Mouse (Mus musculus) myocyte (in vitro differentiated cells): ENCODE results near the gene Serinc5. TPM values are rescaled to one million over a fixed set of nuclear protein-coding genes. Genes with fewer than 3 reads are reported as not detected.

Experiments
- H3K27me3 ChIP-seq: one replicate; pipeline ENCODE4 v1.6.1; 2011; ENCODE audit not compliant: control insufficient read depth, insufficient read depth, insufficient read length
- H3K36me3 ChIP-seq: one replicate; pipeline ENCODE4 v1.6.1; 2011; ENCODE audit not compliant: control insufficient read depth, insufficient read depth
- H3K4me2 ChIP-seq: one replicate; pipeline ENCODE4 v1.6.1; 2011; ENCODE audit warnings: low read depth, control low read depth
- H3K4me3 ChIP-seq: one replicate; pipeline ENCODE4 v1.5.1; 2011; ENCODE audit warnings: mild to moderate bottlenecking, control low read depth, moderate library complexity
- H3K79me2 ChIP-seq: one replicate; pipeline ENCODE4 v1.6.1; 2011; ENCODE audit not compliant: control insufficient read depth, insufficient read depth
- H3ac ChIP-seq: one replicate; pipeline ENCODE4 v1.6.1; 2011; ENCODE audit not compliant: control insufficient read depth, insufficient read length
- CEBPB ChIP-seq: IDR thresholded peaks from 2 replicates; pipeline ENCODE4 v1.6.1; 2011; ENCODE audit warnings: mild to moderate bottlenecking, moderate library complexity; ENCODE audit not compliant: poor library complexity, insufficient read depth, severe bottlenecking
- E2F4 ChIP-seq: IDR thresholded peaks from one replicate; pipeline ENCODE4 v1.6.1; 2011; ENCODE audit warnings: mild to moderate bottlenecking, control low read depth, moderate library complexity; ENCODE audit not compliant: insufficient read depth
- MAX ChIP-seq: IDR thresholded peaks from one replicate; pipeline ENCODE4 v1.6.1; 2011; ENCODE audit warnings: low read depth, mild to moderate bottlenecking, control low read depth
- MYOD1 ChIP-seq, 3 experiments: IDR thresholded peaks; one replicate each; pipeline ENCODE4 v1.6.1; 2011; ENCODE audit warnings: control low read depth in 2 of 3, low read depth in 2 of 3, mild to moderate bottlenecking in 2 of 3, moderate library complexity in 1 of 3; ENCODE audit not compliant: insufficient read length in 2 of 3, control insufficient read depth in 1 of 3
- MYOG ChIP-seq, 3 experiments: IDR thresholded peaks; one replicate each; pipeline ENCODE4 v1.6.1; 2011; ENCODE audit warnings: control low read depth in 2 of 3, low read depth in 2 of 3, mild to moderate bottlenecking in 2 of 3; ENCODE audit not compliant: insufficient read length in 2 of 3, control insufficient read depth in 1 of 3, insufficient read depth in 1 of 3
- POLR2A ChIP-seq: IDR thresholded peaks from one replicate; pipeline ENCODE4 v1.6.1; 2011; ENCODE audit warnings: low read depth, mild to moderate bottlenecking, control low read depth, moderate library complexity; ENCODE audit not compliant: insufficient read length
- POLR2AphosphoS2 ChIP-seq: IDR thresholded peaks from one replicate; pipeline ENCODE4 v1.6.1; 2011; ENCODE audit warnings: low read depth, control low read depth; ENCODE audit not compliant: insufficient read length
- REST ChIP-seq: IDR thresholded peaks from one replicate; pipeline ENCODE4 v1.6.1; 2011; ENCODE audit warnings: mild to moderate bottlenecking, control low read depth, moderate library complexity; ENCODE audit not compliant: insufficient read depth, insufficient read length
- SRF ChIP-seq: IDR thresholded peaks from one replicate; pipeline ENCODE4 v1.6.1; 2011; ENCODE audit warnings: low read depth; ENCODE audit not compliant: control insufficient read depth, insufficient read length
- TCF12 ChIP-seq: IDR thresholded peaks from one replicate; pipeline ENCODE4 v1.6.1; 2011; ENCODE audit warnings: mild to moderate bottlenecking, control low read depth; ENCODE audit not compliant: poor library complexity, insufficient read depth, severe bottlenecking
- TCF3 ChIP-seq: IDR thresholded peaks from one replicate; pipeline ENCODE4 v1.6.1; 2011; ENCODE audit warnings: low read depth, control low read depth; ENCODE audit not compliant: insufficient read length
- USF1 ChIP-seq: IDR thresholded peaks from one replicate; pipeline ENCODE4 v1.6.1; 2011; ENCODE audit warnings: low read depth, mild to moderate bottlenecking, control low read depth, moderate library complexity
- polyA plus RNA-seq: library from polyadenylated mRNA; unstranded; fragments of >200 nt; fragmentation: generic; extraction: Trizol; gene quantifications from one replicate; pipeline ENCODE4 v1.2.1, GENCODE M21; 2012; ENCODE audit warnings: missing spikeins

Serinc5 gene
- polyA plus RNA-seq, 1 experiment, result 5.4 TPM

- Histone ChIP-seq H3K4me2 (no peak overlapping the region), H3K4me3 (no peak overlapping the region), H3K79me2 (no peaks in the 10 kb centered on the region), H3K36me3 (no peaks in the 10 kb centered on the region), H3ac (no peak overlapping the region), H3K27me3 (no peaks in the 10 kb centered on the region)
- TF ChIP-seq E2F4 (no peak), SRF (no peak), MYOD1 (IDR thresholded peaks at IDR 0.05; ENCODE audit: control insufficient read depth in 1 of 3, insufficient read length in 2 of 3, low read depth in 2 of 3) (no peak), MYOG (IDR thresholded peaks at IDR 0.05; ENCODE audit: control insufficient read depth in 1 of 3, insufficient read depth in 1 of 3, insufficient read length in 2 of 3, low read depth in 2 of 3) (no peak), CEBPB (no peak), TCF12 (no peak), USF1 (no peak), REST (no peak), TCF3 (no peak), POLR2A (no peak), MAX (no peak), POLR2AphosphoS2 (no peak)
Measured at GRCm38 (mm10) chr13:92644753-92645152, 33.9 kb downstream of the Serinc5 start.

- TF ChIP-seq USF1, result no peak
- no peak overlapping the region for H3K4me2 ChIP-seq
- no peaks in the 10 kb centered on the region for H3K36me3 ChIP-seq
- H3ac ChIP-seq, result no peak overlapping the region
- no peak overlapping the region for H3K4me3 ChIP-seq
- H3K79me2 ChIP-seq, result no peaks in the 10 kb centered on the region
- H3K27me3 ChIP-seq, result no peaks in the 10 kb centered on the region
Measured at GRCm38 (mm10) chr13:92647695-92648094, 36.8 kb downstream of the Serinc5 start.

GRCm38 (mm10) chr13:92649111-92649510 lies 38.2 kb downstream of the Serinc5 start:
- Histone ChIP-seq H3K79me2 (no peaks in the 10 kb centered on the region), H3K36me3 (no peaks in the 10 kb centered on the region), H3K4me3 (no peak overlapping the region), H3ac (no peak overlapping the region), H3K4me2 (no peak overlapping the region), H3K27me3 (no peaks in the 10 kb centered on the region)
- TF ChIP-seq POLR2AphosphoS2 (no peak), USF1 (no peak), MYOG (IDR thresholded peaks at IDR 0.05; ENCODE audit: control insufficient read depth in 1 of 3, insufficient read depth in 1 of 3, insufficient read length in 2 of 3, low read depth in 2 of 3) (no peak), MYOD1 (IDR thresholded peaks at IDR 0.05; ENCODE audit: control insufficient read depth in 1 of 3, insufficient read length in 2 of 3, low read depth in 2 of 3) (no peak), REST (no peak), MAX (no peak), POLR2A (no peak), TCF3 (no peak), TCF12 (no peak), SRF (no peak), CEBPB (no peak), E2F4 (no peak)

- Histone ChIP-seq H3K4me2 (no peak overlapping the region), H3K79me2 (no peaks in the 10 kb centered on the region), H3K36me3 (no peaks in the 10 kb centered on the region), H3K4me3 (no peak overlapping the region), H3ac (no peak overlapping the region), H3K27me3 (no peaks in the 10 kb centered on the region)
- no peak for TF ChIP-seq USF1
- TF ChIP-seq MYOG (IDR thresholded peaks at IDR 0.05; ENCODE audit: control insufficient read depth in 1 of 3, insufficient read depth in 1 of 3, insufficient read length in 2 of 3, low read depth in 2 of 3), result no peak
- no peak for TF ChIP-seq TCF3
- TF ChIP-seq SRF, result no peak
- TF ChIP-seq POLR2A, result no peak
- no peak for TF ChIP-seq MYOD1 (IDR thresholded peaks at IDR 0.05; ENCODE audit: control insufficient read depth in 1 of 3, insufficient read length in 2 of 3, low read depth in 2 of 3)
- TF ChIP-seq POLR2AphosphoS2, result no peak
- no peak for TF ChIP-seq MAX
- no peak for TF ChIP-seq E2F4
- no peak for TF ChIP-seq TCF12
- TF ChIP-seq REST, result no peak
- no peak for TF ChIP-seq CEBPB
Measured at GRCm38 (mm10) chr13:92650956-92651355, 40.1 kb downstream of the Serinc5 start.

GRCm38 (mm10) chr13:92652498-92652897 lies 41.6 kb downstream of the Serinc5 start:
- TF ChIP-seq REST (no peak), USF1 (no peak), MAX (no peak), TCF12 (no peak), POLR2A (no peak), TCF3 (no peak), POLR2AphosphoS2 (no peak), E2F4 (no peak), MYOG (IDR thresholded peaks at IDR 0.05; ENCODE audit: control insufficient read depth in 1 of 3, insufficient read depth in 1 of 3, insufficient read length in 2 of 3, low read depth in 2 of 3) (no peak)
- H3K4me3 ChIP-seq, result no peak overlapping the region
- no peaks in the 10 kb centered on the region for H3K27me3 ChIP-seq
- H3K36me3 ChIP-seq, result no peaks in the 10 kb centered on the region
- H3K79me2 ChIP-seq, result no peaks in the 10 kb centered on the region
- no peak overlapping the region for H3ac ChIP-seq
- no peak overlapping the region for H3K4me2 ChIP-seq
